Mouse (Mus musculus): ENCODE measurements around the gene Col6a4. TPM values are rescaled to one million over a fixed set of nuclear protein-coding genes. Genes with fewer than 3 reads are reported as not detected.

The Col6a4 gene
- not detected in 2 replicates for polyA plus RNA-seq (2014; fragmentation: Nextera tagmentation; extraction: Ambion mirVana)

DNA sequence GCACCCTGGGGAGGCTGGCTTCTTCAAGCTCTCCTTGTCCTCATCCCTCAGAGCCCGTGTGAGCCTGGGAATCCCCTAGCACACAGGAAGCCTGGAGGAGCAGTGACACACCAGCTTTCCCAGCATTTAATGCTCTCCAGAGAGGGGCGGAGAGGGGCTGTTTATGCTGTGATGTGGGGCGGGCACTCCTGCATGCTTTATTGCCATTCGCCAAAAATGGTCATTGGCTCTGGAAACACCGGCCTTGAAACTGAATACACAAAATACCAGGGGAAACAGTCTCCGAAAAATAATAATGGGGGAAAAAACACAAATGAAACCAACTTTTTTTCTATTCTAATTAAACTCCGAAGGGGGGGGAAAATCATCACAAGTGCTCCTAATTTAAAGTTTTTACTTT, at the start of gene Col6a4:
Gene Col6a4, minus strand, starts transcription at position 101 of the 400 bp plus-strand sequence.
- Histone ChIP-seq H3K4me1 (ENCODE audit: control insufficient read depth, insufficient read depth, low read length) (no peaks in the 10 kb centered on the region), H3K27me3 (ENCODE audit: control insufficient read depth, insufficient read depth, low read length) (no peaks in the 10 kb centered on the region), H3K4me2 (ENCODE audit: low read depth, severe bottlenecking) (no peak within 1 kb of the TSS), H3K36me3 (ENCODE audit: control insufficient read depth, insufficient read depth, low read length) (no peaks in the 10 kb centered on the region), H3K9me3 (ENCODE audit: control insufficient read depth, low read length) (no peaks in the 10 kb centered on the region), H3K27ac (replicated peaks; ENCODE audit: low read depth, low read length) (no peak within 1 kb of the TSS), H3K9ac (ENCODE audit: low read length) (no peak within 1 kb of the TSS), H3K4me3 (ENCODE audit: low read depth, low read length) (no peak within 1 kb of the TSS)
- DNase-seq (ENCODE audit: low spot score), result no peak
- 59% methylated on average over 7 of the region's 7 CpGs for WGBS
- no peak for ATAC-seq (ENCODE audit: insufficient number of reproducible peaks, low FRiP score, low TSS enrichment, low read depth)

DNA sequence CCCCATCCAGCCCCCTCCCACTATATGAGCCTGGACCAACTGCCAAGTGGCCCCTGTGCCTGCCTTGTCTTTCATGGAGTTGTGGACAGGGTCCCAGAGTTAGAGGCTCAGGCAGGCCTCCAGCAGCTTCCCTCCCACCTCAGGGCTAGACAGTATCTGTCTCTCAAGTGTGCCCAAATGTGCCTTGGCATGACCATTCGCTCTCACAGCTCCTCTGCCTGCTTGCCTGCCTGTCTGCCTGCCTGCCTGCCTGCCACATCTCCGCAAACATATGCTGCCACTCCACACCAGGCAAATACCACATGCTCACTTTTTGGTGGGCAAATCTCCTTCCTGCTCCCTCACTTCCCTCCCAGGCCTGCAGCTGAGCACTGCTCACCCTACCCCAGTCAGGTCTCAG, 49.0 kb upstream of the Col6a4 start:
- Histone ChIP-seq H3K4me1 (ENCODE audit: control insufficient read depth, insufficient read depth, low read length) (peaks cover 6% of the 10 kb centered on the region; the same call in 1 of the 2 replicates), H3K4me2 (ENCODE audit: low read depth, severe bottlenecking) (no peak overlapping the region), H3K27ac (replicated peaks; ENCODE audit: low read depth, low read length) (no peak overlapping the region), H3K9ac (ENCODE audit: low read length) (no peak overlapping the region), H3K4me3 (ENCODE audit: low read depth, low read length) (no peak overlapping the region), H3K36me3 (ENCODE audit: control insufficient read depth, insufficient read depth, low read length) (no peaks in the 10 kb centered on the region), H3K27me3 (ENCODE audit: control insufficient read depth, insufficient read depth, low read length) (peaks cover 37% of the 10 kb centered on the region), H3K9me3 (ENCODE audit: control insufficient read depth, low read length) (no peaks in the 10 kb centered on the region)
- WGBS, result 83% methylated on average over 2 of the region's 2 CpGs
- ATAC-seq (ENCODE audit: insufficient number of reproducible peaks, low FRiP score, low TSS enrichment, low read depth), result no peak
- DNase-seq (ENCODE audit: low spot score), result no peak

DNA sequence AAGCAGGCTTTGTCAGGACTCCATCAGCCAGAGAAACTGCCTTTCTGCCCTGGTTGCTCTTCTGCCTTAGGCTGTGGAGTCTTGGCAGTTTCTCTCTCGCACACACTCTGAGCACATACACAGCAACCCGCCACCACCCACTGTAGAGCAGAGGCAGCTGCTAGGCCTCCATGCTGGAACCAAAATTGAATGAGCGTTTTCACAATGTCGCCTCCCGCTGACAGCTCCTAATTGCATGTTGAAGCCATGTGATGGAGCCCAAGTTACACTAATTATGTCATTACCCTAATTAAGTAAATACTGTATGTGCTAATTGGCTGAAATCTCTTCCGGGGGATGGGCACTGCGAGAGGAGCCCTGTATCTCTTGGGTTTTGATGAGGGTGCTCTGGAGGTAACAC, 47.6 kb upstream of the Col6a4 start:
- Histone ChIP-seq H3K9me3 (ENCODE audit: control insufficient read depth, low read length) (no peaks in the 10 kb centered on the region), H3K36me3 (ENCODE audit: control insufficient read depth, insufficient read depth, low read length) (no peaks in the 10 kb centered on the region), H3K4me3 (ENCODE audit: low read depth, low read length) (no peak overlapping the region), H3K9ac (ENCODE audit: low read length) (no peak overlapping the region), H3K4me1 (ENCODE audit: control insufficient read depth, insufficient read depth, low read length) (peaks cover 4% of the 10 kb centered on the region), H3K4me2 (ENCODE audit: low read depth, severe bottlenecking) (no peak overlapping the region), H3K27ac (replicated peaks; ENCODE audit: low read depth, low read length) (no peak overlapping the region), H3K27me3 (ENCODE audit: control insufficient read depth, insufficient read depth, low read length) (peaks cover 23% of the 10 kb centered on the region)
- ATAC-seq (ENCODE audit: insufficient number of reproducible peaks, low FRiP score, low TSS enrichment, low read depth) (no peak), DNase-seq (ENCODE audit: low spot score) (no peak)
- 78% methylated on average over 7 of the region's 7 CpGs for WGBS

DNA sequence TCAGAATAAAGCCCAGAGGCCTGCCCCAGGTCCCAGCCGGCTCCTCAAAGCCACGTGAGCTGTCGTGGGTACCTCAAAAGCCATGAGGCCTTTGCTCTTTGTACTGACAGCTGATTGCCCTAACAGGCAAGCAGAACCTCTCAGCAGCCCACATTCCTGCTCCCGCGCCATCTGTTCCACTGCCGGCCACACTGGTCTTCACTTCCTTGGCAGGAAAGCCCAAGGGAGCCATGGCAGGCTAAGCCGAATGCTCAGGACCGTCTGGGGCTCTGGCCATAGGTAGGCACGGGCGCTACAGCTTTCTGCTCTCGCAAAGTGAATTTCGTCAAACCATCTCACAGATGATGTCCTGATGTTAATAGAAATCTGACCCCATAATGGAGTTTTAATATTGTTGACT, 45.4 kb upstream of the Col6a4 start:
- H3K9me3 ChIP-seq (ENCODE audit: control insufficient read depth, low read length), result no peaks in the 10 kb centered on the region
- no peak for ATAC-seq (ENCODE audit: insufficient number of reproducible peaks, low FRiP score, low TSS enrichment, low read depth)
- no peak overlapping the region for H3K9ac ChIP-seq (ENCODE audit: low read length)
- H3K27ac ChIP-seq (replicated peaks; ENCODE audit: low read depth, low read length), result no peak overlapping the region
- no peaks in the 10 kb centered on the region for H3K36me3 ChIP-seq (ENCODE audit: control insufficient read depth, insufficient read depth, low read length)
- no peaks in the 10 kb centered on the region; the same call in 1 of the 2 replicates for H3K4me1 ChIP-seq (ENCODE audit: control insufficient read depth, insufficient read depth, low read length)
- no peak overlapping the region for H3K4me3 ChIP-seq (ENCODE audit: low read depth, low read length)
- DNase-seq (ENCODE audit: low spot score), result no peak
- 77% methylated on average over 12 of the region's 12 CpGs for WGBS
- peaks cover 1% of the 10 kb centered on the region; the same call in 1 of the 2 replicates for H3K27me3 ChIP-seq (ENCODE audit: control insufficient read depth, insufficient read depth, low read length)
- H3K4me2 ChIP-seq (ENCODE audit: low read depth, severe bottlenecking), result no peak overlapping the region

DNA sequence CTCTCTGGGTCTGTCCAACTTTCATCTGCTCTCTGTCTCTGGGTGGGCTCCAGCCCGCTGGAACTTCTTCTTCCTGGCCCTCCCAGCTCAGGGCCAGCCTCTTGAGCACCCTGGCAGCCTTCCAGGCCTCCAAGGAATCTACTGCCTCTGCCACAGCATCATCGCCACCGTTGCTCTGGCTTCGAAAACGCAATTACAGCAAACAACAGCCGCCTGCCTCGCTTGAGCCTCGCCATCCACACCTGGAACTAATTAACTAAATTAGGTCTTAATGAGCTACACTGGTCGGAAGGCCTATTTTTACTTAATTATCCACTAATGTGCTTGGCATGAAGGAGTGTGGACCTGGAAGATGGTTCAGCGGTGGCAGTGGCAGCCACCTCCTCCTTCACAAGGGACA, 43.2 kb upstream of the Col6a4 start:
- peak; percentile 58 for DNase-seq (ENCODE audit: low spot score)
- Histone ChIP-seq H3K27me3 (ENCODE audit: control insufficient read depth, insufficient read depth, low read length) (no peaks in the 10 kb centered on the region), H3K4me2 (ENCODE audit: low read depth, severe bottlenecking) (no peak overlapping the region), H3K4me3 (ENCODE audit: low read depth, low read length) (no peak overlapping the region), H3K4me1 (ENCODE audit: control insufficient read depth, insufficient read depth, low read length) (no peaks in the 10 kb centered on the region; the same call in 1 of the 2 replicates), H3K9ac (ENCODE audit: low read length) (no peak overlapping the region), H3K36me3 (ENCODE audit: control insufficient read depth, insufficient read depth, low read length) (no peaks in the 10 kb centered on the region), H3K27ac (replicated peaks; ENCODE audit: low read depth, low read length) (no peak overlapping the region; the same call in 1 of the 2 replicates), H3K9me3 (ENCODE audit: control insufficient read depth, low read length) (no peaks in the 10 kb centered on the region)
- ATAC-seq (ENCODE audit: insufficient number of reproducible peaks, low FRiP score, low TSS enrichment, low read depth), result peak; percentile 36; the same call in 1 of the 2 replicates
- 10% methylated on average over 10 of the region's 10 CpGs for WGBS

DNA sequence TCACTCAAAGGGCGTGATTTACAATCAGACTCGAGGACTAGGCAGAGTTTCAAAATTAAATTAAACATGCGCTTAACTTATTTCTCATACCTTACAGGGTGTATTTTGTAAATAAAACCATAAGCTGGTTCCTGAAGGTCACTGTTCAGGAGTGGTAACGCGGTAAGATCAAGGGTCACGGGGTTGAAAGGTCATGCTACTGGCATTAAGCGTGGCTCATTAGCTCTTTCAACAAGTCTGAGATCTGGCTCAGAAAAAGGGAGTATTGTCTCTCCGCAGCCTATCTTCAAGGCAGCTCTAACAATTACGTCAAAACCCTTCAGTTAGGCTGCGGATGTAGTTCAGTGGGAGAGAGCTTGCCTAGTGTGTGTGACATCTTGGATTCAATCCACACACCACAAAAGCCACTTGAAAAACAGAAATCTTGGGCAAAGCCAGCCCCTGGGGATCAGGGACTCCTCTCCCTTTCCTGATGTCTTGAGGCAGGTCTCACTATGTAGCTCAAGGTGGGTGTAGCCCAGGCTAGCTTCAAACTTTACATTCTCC, 41.2 kb upstream of the Col6a4 start:
- peak; percentile 34 for DNase-seq (ENCODE audit: low spot score)
- WGBS, result 38% methylated on average over 10 of the region's 10 CpGs
- no peaks in the 10 kb centered on the region for H3K36me3 ChIP-seq (ENCODE audit: control insufficient read depth, insufficient read depth, low read length)
- no peaks in the 10 kb centered on the region; the same call in 1 of the 2 replicates for H3K4me1 ChIP-seq (ENCODE audit: control insufficient read depth, insufficient read depth, low read length)
- no peak overlapping the region for H3K9ac ChIP-seq (ENCODE audit: low read length)
- H3K4me3 ChIP-seq (ENCODE audit: low read depth, low read length), result no peak overlapping the region
- ATAC-seq (ENCODE audit: insufficient number of reproducible peaks, low FRiP score, low TSS enrichment, low read depth), result no peak
- no peaks in the 10 kb centered on the region for H3K9me3 ChIP-seq (ENCODE audit: control insufficient read depth, low read length)
- H3K4me2 ChIP-seq (ENCODE audit: low read depth, severe bottlenecking), result no peak overlapping the region
- H3K27ac ChIP-seq (replicated peaks; ENCODE audit: low read depth, low read length), result no peak overlapping the region
- H3K27me3 ChIP-seq (ENCODE audit: control insufficient read depth, insufficient read depth, low read length), result no peaks in the 10 kb centered on the region

DNA sequence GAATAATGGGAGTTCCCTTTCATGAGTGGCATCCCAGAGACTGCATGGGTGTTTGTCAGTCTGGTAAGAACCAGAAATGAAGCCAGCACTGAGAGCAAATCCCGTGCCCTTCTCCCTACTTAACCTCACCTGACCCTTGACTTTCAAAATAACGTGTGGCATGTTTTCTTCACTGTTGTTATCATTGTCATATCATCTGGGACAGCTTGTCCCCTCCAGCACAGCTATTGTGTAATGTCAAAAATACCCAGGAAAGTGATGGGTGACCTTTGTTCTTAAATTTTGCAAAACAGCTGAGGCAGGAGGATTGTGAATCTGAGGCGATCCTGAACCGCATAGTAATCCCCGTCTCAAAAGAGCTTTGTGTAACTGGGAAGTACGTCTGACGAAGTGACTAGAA, 33.7 kb upstream of the Col6a4 start:
- 86% methylated on average over 7 of the region's 7 CpGs for WGBS

DNA sequence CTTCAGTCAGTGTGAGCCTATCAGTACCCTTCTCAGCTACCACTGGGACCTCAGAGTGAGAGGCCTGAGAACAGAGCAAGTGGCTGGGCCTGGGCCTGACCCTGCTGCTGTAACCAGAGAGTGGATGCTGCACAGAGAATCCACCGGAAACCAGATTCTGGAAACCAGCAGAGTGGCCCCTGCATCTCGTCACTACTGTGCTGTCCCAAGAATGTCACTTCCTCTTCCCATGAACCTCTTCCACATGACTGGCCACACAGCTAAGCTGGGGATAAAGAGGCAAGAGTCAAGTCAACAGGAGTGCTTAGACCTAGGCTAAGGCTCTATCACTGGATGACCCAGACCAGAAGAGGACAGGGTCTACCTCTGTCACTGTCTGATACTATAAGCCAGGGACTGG, 32.5 kb upstream of the Col6a4 start:
- Histone ChIP-seq H3K9me3 (ENCODE audit: control insufficient read depth, low read length) (no peaks in the 10 kb centered on the region), H3K36me3 (ENCODE audit: control insufficient read depth, insufficient read depth, low read length) (no peaks in the 10 kb centered on the region), H3K4me1 (ENCODE audit: control insufficient read depth, insufficient read depth, low read length) (no peaks in the 10 kb centered on the region), H3K4me2 (ENCODE audit: low read depth, severe bottlenecking) (no peak overlapping the region), H3K27ac (replicated peaks; ENCODE audit: low read depth, low read length) (no peak overlapping the region), H3K9ac (ENCODE audit: low read length) (no peak overlapping the region), H3K4me3 (ENCODE audit: low read depth, low read length) (no peak overlapping the region), H3K27me3 (ENCODE audit: control insufficient read depth, insufficient read depth, low read length) (no peaks in the 10 kb centered on the region)
- ATAC-seq (ENCODE audit: insufficient number of reproducible peaks, low FRiP score, low TSS enrichment, low read depth), result no peak
- WGBS, result 91% methylated on average over 2 of the region's 2 CpGs
- DNase-seq (ENCODE audit: low spot score), result no peak

More for the DNA sequence above, 33.7 kb upstream of the Col6a4 start:
- no peak overlapping the region for H3K4me2 ChIP-seq (ENCODE audit: low read depth, severe bottlenecking)
- no peak overlapping the region for H3K4me3 ChIP-seq (ENCODE audit: low read depth, low read length)
- no peak overlapping the region for H3K9ac ChIP-seq (ENCODE audit: low read length)
- H3K27ac ChIP-seq (replicated peaks; ENCODE audit: low read depth, low read length), result no peak overlapping the region
- no peaks in the 10 kb centered on the region for H3K36me3 ChIP-seq (ENCODE audit: control insufficient read depth, insufficient read depth, low read length)
- H3K27me3 ChIP-seq (ENCODE audit: control insufficient read depth, insufficient read depth, low read length), result no peaks in the 10 kb centered on the region
- no peaks in the 10 kb centered on the region for H3K4me1 ChIP-seq (ENCODE audit: control insufficient read depth, insufficient read depth, low read length)
- DNase-seq (ENCODE audit: low spot score), result no peak
- ATAC-seq (ENCODE audit: insufficient number of reproducible peaks, low FRiP score, low TSS enrichment, low read depth), result no peak
- H3K9me3 ChIP-seq (ENCODE audit: control insufficient read depth, low read length), result no peaks in the 10 kb centered on the region

DNA sequence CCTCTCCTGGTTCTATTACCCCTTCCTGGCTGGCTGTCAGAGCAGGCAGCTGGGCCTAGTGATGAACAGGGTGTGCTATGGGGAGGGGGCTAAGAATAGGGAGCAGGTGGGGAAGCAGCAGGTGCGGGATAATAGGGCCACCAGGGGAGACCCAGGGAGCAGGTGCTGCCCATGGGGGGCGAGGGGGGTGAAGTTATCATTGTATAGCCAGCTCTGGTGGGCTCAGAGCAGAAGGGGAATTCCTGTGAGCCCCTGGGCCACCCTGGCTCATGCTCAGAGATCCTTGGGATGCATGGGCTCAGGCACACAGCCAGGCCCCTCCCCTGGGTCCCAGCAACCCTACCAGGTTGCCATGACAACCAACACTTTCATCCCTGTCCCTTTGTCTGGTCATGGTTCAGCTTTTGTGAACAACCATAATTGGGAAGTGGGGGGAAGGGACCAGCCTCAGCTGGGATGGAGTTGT, 30.2 kb upstream of the Col6a4 start:
- no peak overlapping the region for H3K27ac ChIP-seq (replicated peaks; ENCODE audit: low read depth, low read length)
- no peak overlapping the region for H3K4me2 ChIP-seq (ENCODE audit: low read depth, severe bottlenecking)
- WGBS, result 60% methylated on average over 2 of the region's 2 CpGs
- no peaks in the 10 kb centered on the region for H3K9me3 ChIP-seq (ENCODE audit: control insufficient read depth, low read length)
- H3K9ac ChIP-seq (ENCODE audit: low read length), result no peak overlapping the region
- no peaks in the 10 kb centered on the region for H3K36me3 ChIP-seq (ENCODE audit: control insufficient read depth, insufficient read depth, low read length)
- H3K4me3 ChIP-seq (ENCODE audit: low read depth, low read length), result no peak overlapping the region
- DNase-seq (ENCODE audit: low spot score) (no peak), ATAC-seq (ENCODE audit: insufficient number of reproducible peaks, low FRiP score, low TSS enrichment, low read depth) (no peak)
- no peaks in the 10 kb centered on the region for H3K4me1 ChIP-seq (ENCODE audit: control insufficient read depth, insufficient read depth, low read length)
- H3K27me3 ChIP-seq (ENCODE audit: control insufficient read depth, insufficient read depth, low read length), result no peaks in the 10 kb centered on the region
